Mouse (Mus musculus) erythroblast, embryonic 14.5 days (primary cell): ENCODE data around the gene 1110051M20Rik.

Source experiments
- GATA1 ChIP-seq: IDR thresholded peaks from 2 replicates; pipeline ENCODE4 v1.6.1; 2012; ENCODE audit warnings: low read length, inconsistent platforms, mixed read lengths
- TAL1 ChIP-seq: IDR thresholded peaks from 3 replicates; pipeline ENCODE4 v1.6.1; 2012; ENCODE audit warnings: low read length, inconsistent platforms, mixed read lengths

GRCm38 (mm10) chr2:91345644-91346043 lies 98.9 kb downstream of the 1110051M20Rik start:
- TF ChIP-seq GATA1 (no peak), TAL1 (no peak)
